Mouse (Mus musculus) embryo, embryonic 10 days (tissue): ENCODE results near the gene Atr.
"Not testable (repeated sequence)": the region's sequence is repeated elsewhere in the genome, so short reads cannot be mapped to it uniquely, and the experiment has no call there.

Source experiments
- DNase-seq: peaks from one replicate; pipeline ENCODE4 v3.0.0-alpha.2; 2015; ENCODE audit warnings: low spot score

Atr gene

GRCm38 (mm10) chr9:95932855-95933254, 75.5 kb downstream of the Atr start:
- no peak for DNase-seq

GRCm38 (mm10) chr9:95953658-95954057, 96.3 kb downstream of the Atr start:
- DNase-seq: no peak

GRCm38 (mm10) chr9:95954226-95954584, 96.8 kb downstream of the Atr start:
- DNase-seq: peak; percentile 73

- peak; percentile 98 for DNase-seq
Observed at GRCm38 (mm10) chr9:95954585-95955461, 97.4 kb downstream of the Atr start, which contains the start of gene Xrn1. Gene Xrn1, plus strand, starts transcription at chr9:95954760.

- no peak for DNase-seq
Observed at GRCm38 (mm10) chr9:95957611-95958010, 100.2 kb downstream of the Atr start.

- DNase-seq: no peak
Observed at GRCm38 (mm10) chr9:95958041-95958730, 100.8 kb downstream of the Atr start.

GRCm38 (mm10) chr9:95958731-95959105, 101.3 kb downstream of the Atr start:
- DNase-seq: not testable (repeated sequence)

- DNase-seq: no peak
Observed at GRCm38 (mm10) chr9:95959246-95959645, 101.8 kb downstream of the Atr start.

- no peak for DNase-seq
Observed at GRCm38 (mm10) chr9:95959732-95960428, 102.5 kb downstream of the Atr start.

- DNase-seq: no peak
Observed at GRCm38 (mm10) chr9:95961058-95961457, 103.7 kb downstream of the Atr start.

GRCm38 (mm10) chr9:95964037-95964436, 106.6 kb downstream of the Atr start:
- no peak for DNase-seq

- no peak for DNase-seq
Observed at GRCm38 (mm10) chr9:95978279-95978678, 120.9 kb downstream of the Atr start.

- no peak for DNase-seq
Observed at GRCm38 (mm10) chr9:95979896-95980295, 122.5 kb downstream of the Atr start.

- no peak for DNase-seq
Observed at GRCm38 (mm10) chr9:95992255-95992654, 134.9 kb downstream of the Atr start.
